Mouse (Mus musculus) adrenal gland, postnatal 25 days (tissue): Measurements from ENCODE around the gene Hoxc11. TPM values are rescaled to one million over a fixed set of nuclear protein-coding genes. Genes with fewer than 3 reads are reported as not detected.
A peak's percentile ranks its signal among the peaks of the same experiment; 100 is the strongest.

ENCODE experiments used
- DNase-seq: peaks from one replicate; pipeline ENCODE4 v3.0.0; 2021; ENCODE audit warnings: mixed read lengths
- total RNA-seq: library from RNA; stranded (reverse); gene quantifications from 2 replicates; pipeline ENCODE4 v1.2.3, GENCODE M21; 2021

Gene Hoxc11
- total RNA-seq, 1 experiment from 2014 or later, result not detected

- no peak for DNase-seq
Measured at GRCm38 (mm10) chr15:102984925-102985324, 30.7 kb downstream of the Hoxc11 start.

DNA sequence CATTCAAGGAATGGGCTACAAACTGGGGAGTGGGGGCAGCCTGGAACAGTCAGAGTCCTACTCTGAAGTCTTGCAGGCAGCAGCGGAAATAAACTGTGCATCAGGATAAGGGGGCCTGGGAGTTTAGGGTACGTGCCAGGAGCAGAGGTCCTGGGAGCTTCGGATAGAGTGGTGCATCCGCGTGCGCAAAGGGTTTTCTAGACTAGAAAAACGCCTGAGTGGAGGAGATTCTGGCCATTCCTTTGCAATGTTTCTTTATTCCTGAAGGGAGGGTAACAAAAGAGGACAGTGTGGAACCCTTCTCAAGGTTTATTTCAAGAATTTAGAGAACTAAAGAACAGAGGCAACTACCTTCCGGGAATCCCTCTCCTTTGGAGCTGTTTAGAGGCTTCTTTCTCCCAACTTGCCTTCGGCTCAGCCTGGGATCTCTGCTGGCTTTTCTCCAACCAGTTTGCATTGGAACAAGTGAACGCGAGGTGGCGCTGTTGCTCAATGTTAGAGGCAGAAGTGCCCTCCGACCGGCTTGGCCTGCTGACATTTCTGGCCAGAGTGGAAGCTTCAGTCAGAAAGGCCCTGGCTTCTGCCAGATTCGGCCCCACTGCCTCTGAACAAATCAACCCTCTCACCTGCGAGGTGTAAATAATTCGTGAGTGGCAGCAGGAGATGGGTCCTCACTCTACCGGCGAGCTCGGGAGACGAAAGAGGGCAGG, 33.1 kb downstream of the Hoxc11 start:
- peak; percentile 96 for DNase-seq

DNA sequence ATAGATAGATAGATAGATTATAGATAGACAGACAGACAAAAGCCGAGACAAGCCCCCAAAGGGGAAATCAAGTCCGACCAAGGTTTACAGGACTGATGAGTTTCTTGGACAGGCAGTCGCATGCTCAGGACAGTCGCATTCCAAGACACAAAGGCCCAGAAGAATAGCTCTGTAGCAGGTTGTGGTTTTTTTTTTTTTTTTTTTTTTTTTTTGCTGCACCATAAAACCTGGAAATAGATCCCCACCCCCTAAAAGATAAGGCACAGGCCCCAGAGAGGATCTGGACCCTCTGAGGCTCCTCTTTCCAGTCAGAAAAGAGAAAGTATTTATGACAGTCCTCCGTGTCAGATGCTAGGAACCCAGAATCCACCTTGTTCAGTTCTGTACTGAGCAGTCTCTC, 33.9 kb downstream of the Hoxc11 start:
- DNase-seq, result no peak

DNA sequence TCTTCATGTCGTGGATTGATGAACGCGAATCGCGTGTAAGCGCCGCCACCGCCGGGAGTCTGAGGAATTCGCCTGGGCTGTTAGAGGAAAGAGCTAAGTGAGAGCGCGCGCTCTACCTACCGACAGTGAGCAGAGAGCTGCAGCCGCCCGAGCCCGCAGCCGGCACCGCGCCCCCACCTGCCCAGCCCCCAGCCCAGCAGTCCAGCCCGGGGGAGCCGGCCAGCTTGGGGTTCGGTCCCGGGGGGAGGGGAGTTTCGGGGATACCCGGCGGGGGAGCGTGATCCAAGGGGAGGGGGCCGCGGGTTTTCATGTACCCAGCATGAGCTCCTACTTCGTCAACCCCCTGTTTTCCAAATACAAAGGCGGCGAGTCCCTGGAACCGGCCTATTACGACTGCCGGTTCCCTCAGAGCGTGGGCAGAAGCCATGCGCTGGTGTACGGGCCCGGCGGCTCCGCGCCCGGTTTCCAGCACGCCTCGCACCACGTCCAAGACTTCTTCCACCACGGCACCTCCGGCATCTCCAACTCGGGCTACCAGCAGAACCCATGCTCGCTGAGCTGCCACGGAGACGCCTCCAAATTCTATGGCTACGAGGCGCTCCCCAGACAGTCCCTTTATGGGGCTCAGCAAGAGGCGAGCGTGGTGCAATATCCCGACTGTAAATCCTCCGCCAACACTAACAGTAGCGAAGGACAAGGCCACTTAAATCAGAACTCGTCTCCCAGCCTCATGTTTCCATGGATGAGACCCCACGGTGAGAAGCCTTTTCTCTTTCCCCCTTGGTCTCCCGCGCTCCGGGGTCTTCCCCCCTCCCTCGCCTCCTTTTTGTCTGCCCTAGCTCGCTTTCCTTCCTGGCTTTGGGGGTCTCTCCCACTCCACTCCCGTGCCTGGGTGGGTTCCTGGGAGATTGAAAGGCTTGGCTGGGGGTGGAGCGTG, 36.5 kb downstream of the Hoxc11 start, which contains the start of gene Hoxc8:
Gene Hoxc8, plus strand, starts transcription at position 147 of the 937 bp plus-strand sequence.
- DNase-seq, result peak; percentile 52

GRCm38 (mm10) chr15:102991782-102992181, 37.6 kb downstream of the Hoxc11 start:
- DNase-seq, result no peak

DNA sequence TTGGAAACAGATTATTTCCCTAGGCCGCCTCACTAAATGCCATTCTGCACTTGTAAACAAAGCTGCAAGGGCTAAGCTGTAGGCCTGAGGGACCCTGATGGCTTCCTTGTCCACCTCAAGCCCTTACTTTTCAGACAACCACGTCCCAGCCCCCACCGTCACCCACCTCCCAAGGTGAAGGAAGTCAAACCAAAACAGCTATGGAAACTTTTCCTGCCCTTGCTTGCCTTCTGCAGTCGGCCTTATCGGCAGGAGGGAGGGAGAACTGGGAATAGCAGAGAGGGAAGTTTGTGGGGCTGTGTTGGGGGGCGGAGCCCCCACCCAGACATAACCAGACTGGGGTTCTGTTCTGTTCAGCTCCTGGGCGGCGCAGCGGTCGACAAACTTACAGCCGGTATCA, 38.0 kb downstream of the Hoxc11 start:
- no peak for DNase-seq

GRCm38 (mm10) chr15:102992863-102993262, 38.6 kb downstream of the Hoxc11 start:
- DNase-seq, result no peak

- DNase-seq, result no peak
Measured at GRCm38 (mm10) chr15:102996548-102996947, 42.3 kb downstream of the Hoxc11 start.

DNA sequence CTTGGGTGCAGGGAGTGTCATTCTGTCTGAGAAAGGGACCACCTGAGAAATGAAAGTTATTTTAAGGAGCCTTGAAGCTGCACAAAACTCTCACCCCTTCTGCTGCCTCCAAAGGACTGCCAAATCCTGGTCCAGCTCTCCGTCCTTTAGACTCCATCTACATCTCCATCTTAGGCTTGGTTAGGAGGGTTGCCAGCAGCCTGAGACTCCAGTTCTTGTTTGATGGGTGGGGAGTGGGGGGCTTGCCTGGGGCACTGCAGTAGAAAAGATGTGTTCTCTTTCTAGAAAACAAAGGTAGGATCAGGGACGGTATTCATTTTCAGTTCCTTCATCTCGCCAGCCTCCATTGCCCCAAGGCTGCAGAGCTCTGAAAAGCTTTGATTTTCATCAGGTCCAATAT, 43.2 kb downstream of the Hoxc11 start:
- no peak for DNase-seq

DNA sequence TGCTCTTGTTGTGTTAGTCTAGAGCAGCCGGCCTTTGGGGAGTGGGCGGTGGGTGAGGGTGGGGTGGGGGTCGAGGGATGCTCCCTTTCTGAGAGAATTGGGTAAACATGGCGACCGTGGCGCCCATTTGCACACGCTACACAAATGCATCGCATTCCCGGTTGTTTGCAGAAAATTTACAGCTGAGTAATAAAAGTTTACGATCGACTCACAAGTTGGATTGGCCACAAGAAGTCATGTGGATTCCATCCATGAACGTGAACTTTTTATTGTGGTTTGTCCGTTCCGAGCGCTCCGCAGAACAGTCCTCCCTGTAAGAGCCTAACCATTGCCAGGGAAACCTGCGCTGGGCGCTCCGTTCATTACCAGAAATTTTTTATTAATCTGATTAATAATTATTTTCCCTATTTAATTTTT, 43.7 kb downstream of the Hoxc11 start, which contains the start of gene Hoxc6:
Gene Hoxc6, plus strand, starts transcription at position 319 of the 417 bp plus-strand sequence.
- peak; percentile 42 for DNase-seq

DNA sequence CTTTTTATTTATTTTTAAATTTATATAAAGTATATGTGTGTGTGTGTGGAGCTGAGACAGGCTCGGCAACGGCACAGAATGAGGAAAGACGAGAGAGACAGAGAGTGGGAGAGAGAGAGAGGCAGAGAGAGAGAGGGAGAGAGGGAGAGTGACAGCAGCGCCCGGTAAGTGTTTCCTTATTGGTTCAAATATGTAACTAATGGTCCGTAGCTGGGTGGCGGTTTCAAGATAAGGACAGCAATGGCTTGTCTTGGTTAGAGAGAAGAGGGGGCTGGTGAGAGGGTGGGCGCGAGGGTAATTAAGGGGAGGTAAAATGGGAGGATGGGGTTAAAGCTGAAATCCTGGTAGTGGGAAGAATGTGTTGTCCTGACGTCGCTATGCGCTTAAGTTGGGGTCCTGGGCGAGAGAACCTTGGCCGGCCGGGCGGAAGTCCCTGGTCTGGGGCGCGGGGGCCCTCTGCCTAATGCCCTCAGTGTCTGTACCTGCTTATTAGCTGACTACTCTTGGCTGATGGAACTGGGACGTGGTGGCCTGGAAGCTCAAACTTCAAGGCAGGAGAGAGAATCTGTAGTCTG, 44.5 kb downstream of the Hoxc11 start:
- no peak for DNase-seq

DNA sequence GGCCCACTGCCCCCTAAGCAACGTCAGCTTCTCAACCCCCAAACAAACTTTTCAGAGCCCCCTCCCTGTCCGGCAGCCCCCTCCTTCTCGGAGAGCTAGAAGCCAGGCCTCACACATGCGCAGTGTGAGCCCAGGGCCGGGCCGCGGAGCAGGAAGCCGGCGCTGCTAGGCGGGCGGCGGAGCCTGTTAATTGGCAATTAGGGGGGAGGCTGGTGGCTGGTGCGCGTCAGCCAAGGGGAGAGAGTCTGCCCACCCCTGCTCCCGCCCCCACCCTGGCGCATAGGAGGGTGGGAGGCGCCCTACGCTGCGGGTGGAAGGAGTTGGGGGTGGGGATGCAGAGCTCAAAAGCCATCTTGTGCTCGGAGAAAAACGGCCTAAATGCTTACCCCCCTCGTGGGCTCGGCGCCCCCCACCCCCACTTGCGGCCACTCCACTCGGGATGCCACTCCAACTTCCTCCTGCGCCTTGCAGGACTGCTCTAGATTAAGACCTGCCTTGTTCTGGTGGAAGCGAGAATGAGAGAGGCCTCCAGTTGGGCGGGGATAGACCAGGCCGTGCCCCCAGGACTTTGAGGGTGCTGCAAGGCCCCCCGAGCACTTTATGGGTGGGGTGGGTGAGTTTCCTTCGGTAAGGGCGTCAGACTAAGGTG, 45.1 kb downstream of the Hoxc11 start:
- DNase-seq, result peak; percentile 89

DNA sequence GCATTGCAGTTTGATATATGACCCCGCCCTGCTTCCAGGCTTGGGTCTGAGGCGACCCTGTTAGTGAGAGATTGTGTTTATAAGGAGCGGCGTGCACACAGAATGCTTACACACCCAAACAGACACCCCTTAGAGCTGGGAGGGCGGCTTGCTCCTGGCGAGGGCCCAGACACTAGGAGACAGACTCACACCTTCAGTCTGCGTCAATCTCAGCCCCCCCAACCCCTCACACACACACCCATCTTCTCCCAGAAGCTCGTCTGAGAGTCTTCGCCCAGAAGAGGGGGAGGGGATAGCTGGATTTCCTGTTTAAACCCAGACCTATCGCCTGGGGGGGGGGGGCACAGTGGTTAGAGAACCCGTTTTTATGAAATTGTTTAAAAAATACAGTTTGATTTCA, 45.7 kb downstream of the Hoxc11 start:
- no peak for DNase-seq

DNA sequence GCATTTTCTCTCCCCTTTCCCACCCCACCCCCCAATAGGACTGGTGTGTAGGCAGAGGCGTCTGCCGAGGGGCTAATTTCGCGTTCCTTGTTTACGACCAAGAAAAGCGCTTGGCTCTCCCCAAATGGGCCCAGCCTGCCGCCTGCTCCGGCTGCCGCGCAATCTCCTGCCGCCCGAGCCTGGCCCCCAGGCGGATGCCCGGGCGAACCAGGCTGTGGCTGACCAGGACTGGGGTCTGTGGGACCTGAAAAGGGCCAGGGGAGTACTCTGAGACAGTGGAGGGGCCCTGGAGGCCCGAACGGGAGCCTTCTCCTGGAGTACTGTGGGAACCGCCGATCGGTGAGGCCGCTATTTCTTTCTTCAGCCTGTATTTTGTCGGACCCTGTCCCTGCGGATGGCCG, 46.3 kb downstream of the Hoxc11 start:
- no peak for DNase-seq

DNA sequence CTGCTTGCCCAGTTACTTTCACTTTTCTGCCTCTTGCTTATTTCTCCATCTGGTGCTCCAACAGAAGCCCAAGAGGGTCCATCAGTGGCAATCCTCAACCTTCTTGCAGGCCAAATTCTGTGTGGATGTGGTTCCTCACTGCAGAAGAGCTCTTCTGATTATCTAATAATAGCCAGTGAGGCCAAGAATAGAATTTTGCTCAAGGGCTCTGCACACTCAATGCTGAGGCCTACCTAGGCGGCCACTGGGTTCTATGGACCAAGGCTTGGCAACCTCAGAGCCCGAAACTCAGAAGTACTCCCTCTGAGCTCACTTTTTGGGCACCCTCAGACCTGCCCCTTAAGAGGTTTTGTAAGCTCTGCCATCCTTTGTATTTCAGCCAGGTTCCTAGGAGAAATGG, 47.1 kb downstream of the Hoxc11 start:
- DNase-seq, result no peak

DNA sequence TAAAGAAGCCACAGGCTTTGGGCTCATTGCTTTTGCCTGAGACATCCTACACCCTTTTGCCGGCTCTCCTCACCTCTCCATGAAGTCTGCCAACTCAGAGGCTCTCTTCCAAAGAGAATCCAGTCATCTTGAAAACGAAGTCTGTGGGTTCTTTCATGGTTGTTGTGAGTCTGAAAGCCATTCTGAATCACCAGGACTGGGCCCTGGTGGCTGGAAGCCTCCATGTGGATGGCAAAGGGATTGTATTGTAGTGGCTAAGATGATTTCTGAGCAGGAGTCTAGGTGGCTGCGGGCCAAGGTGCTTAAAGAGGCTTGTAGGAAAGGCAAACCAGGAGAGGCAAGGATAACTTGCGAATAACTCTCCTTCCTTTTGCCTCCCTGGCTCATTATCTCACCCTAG, 47.9 kb downstream of the Hoxc11 start:
- peak; percentile 45 for DNase-seq

DNA sequence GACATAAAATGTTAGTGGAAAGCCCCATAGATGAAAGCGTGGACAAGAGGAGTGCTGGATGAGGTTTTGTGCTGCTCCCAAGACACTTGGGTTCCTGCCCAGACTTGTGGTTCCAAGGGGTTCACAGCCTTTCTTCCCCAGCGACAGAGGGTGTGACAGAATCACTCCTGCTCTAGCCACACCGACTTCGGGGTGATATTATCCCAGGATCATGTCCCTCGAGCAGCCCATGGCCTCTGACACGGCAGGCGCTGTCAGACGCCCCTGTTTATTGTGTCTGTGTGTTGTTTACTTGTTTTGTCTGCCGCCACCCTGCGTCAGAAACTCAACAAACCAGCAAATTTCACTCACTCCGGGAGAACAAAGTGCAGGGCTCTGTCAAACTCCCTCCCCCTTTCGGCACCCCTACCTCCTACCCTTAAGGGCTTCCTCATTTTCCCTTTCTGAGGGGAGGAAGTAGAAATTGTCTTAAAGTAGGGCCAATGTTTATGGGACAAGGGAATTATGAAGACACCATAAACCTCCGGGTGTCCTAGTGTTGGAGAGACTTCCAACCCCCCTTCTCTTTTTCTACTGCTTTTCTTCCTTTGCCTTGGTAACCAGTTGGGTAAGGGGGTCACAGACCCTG, 48.7 kb downstream of the Hoxc11 start:
- no peak for DNase-seq

DNA sequence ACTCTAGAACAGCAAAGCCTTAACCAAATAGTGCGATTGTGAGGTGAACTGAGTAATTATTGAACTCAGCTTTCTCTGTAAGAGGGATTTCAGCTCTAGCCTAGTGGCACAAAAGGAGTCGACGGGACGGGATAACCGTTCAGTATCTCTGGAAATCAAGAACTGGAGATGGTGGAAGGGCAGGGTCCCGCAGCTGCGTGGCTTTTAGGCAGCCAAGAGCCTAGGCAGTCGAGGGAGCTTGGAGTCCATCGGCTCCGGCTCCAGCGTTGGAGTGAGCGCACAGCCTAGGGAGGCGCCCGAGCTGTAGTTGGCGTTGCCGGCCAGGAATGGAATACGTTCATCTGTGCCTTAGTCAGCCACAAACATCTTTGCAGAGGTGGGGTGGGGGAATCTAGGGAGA, 51.1 kb downstream of the Hoxc11 start:
- peak; percentile 57 for DNase-seq

DNA sequence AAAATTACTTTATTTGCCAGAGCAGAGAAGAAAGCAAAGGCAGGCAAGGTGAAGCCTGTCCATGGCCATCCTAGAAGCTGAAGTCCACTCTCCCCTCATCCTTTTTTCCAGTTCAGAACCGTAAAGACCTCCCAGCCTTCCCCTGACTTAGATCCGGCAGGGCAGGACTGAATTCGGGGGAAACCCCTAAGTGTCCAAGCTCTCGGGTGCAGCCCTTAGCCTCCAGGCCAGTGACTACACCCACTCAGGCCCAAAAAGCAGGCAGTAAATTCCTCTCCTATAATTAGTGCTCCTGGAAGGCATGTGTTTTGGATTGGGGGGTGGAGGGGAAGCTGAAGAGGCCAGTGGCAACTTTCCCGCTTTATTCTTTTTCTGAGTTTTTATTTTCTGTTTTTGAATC, 51.6 kb downstream of the Hoxc11 start:
- DNase-seq, result no peak

- DNase-seq, result no peak
Measured at GRCm38 (mm10) chr15:103006326-103006725, 52.1 kb downstream of the Hoxc11 start.
